Mouse (Mus musculus) adrenal gland, adult 18-20 months (tissue): ENCODE results near the gene Siae. TPM values are rescaled to one million over a fixed set of nuclear protein-coding genes. Genes with fewer than 3 reads are reported as not detected.

Experiments
- DNase-seq, 2 experiments: peaks; one replicate each; pipeline ENCODE4 v3.0.0; 2021 to 2022; ENCODE audit warnings: low spot score in 2 of 2
- total RNA-seq, 2 experiments: library from RNA; stranded (reverse); gene quantifications; 1 replicate in 1 of 2; 2 replicates in 1 of 2; pipeline ENCODE4 v1.2.3; 2021

The Siae gene
- total RNA-seq, 2 experiments from 2014 or later = 16.2 to 17.7 TPM

DNA sequence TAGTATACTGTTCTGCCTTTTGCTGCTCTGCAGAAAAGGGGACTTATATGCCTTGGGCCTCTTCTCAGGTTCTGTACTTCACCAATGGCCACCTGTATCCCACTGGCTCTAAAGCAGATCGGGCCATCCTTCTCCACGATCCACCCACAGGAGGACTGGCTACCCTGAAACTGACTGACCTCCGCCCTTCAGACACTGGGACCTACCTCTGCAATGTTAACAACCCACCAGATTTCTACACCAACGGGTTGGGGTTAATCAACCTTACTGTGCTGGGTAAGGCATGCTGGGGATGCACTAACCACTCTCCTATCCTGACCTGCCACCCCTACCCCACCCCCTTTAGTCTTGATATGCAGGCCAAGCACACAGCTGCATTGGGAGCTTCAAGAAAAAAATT is 15.3 kb upstream of the Siae start:
- no peak for DNase-seq

- no peak for DNase-seq
These were observed 14.6 kb upstream of the Siae start for GRCm38 (mm10) chr9:37540701-37541575.

GRCm38 (mm10) chr9:37541851-37542642 is 13.5 kb upstream of the Siae start:
- DNase-seq = no peak

GRCm38 (mm10) chr9:37543869-37544440 is 11.5 kb upstream of the Siae start:
- DNase-seq = no peak

- peak; percentile 70 to 74 for DNase-seq
These were observed 10.9 kb upstream of the Siae start for GRCm38 (mm10) chr9:37544447-37545165.

DNA sequence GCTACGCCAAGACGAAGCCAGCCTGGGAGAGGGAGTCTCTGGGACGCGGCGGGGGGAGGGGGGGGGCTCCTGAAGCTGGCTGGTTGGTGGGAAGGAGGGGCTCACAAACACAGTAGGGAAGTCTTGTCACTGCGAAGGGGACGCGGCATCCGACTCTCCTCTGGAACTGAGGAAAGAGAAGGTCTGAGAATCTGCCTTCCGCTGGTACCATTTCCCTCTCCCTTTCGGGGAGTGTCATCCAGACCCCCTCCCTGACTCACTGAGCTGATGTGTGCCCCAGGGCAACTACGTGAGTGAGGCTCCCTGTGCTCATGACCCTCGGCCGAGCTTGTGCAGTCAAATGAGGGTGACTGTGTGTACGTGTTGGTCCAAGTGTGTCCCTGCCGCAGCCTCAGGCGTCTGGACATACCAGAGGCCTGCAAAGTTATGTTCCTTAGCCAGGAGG is 10.3 kb upstream of the Siae start:
- no peak for DNase-seq

DNA sequence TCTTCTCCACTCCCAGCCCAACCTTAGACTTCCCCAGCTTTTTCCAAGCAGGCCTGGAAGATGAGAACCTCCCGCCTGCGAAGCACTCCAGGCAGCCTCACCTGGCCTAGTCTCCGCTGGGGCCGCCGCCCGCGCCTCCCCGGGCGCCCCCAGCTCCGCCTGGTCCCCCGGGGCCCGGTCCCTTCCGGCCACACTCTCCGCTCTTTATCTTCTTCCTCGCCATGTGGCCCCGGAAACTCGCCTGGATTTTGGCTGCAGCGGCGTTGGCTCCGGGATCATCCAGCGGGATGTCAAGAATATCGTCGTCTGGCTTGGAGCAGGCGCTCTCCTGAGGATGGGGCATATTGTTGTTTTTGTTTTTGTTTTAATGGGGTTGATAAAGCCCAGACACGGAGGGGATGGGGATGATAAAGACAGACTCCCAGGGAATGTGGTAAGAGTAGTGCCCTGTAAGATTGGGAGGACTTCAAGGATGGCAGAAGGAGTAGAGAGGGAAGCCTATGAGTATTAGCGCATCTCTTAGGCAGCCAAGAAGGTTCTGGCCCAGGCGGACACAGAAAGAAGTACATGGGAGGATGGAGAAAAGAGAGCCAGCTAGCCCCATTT is 9.5 kb upstream of the Siae start:
- no peak for DNase-seq

- DNase-seq = no peak
These were observed 8.6 kb upstream of the Siae start for GRCm38 (mm10) chr9:37546889-37547288.

GRCm38 (mm10) chr9:37550435-37550834 is 5.1 kb upstream of the Siae start:
- no peak for DNase-seq

GRCm38 (mm10) chr9:37551751-37552531 is 3.6 kb upstream of the Siae start:
- DNase-seq = no peak

DNA sequence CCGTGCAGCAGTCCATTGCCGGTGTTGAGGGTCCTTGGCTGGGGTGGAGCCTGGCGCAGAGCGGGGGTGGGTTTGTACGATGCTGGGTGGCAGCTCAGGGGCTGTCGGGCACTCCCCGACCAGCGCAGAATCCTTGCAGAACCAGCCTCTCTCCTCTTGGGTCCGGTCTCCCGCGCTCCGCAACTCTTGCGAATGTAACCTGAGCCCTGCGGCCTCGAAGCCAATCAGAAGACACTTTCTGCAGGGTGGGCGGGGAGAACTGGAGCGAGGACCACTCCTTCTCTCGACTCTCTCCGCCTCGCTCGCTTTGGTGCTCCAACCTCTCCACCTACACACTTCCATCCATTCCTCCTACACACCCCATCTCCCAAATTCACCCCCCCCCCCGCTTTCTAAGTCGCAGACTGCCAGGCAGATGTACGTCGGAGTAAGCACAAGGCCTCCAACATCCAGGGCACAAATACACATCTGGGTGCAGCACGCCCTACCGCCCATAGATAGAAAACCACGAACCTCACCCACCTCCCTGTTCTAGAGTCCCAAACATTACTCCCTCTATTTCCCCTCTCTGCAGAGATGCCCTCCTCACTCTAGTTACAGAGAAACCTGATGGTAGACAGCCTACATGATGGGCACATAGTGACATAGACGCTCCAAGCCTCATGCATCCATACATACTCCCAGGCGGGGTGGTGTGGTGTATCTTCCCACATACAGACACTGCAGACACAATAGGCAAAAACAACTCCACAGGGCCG is 2.8 kb upstream of the Siae start, which contains the start of gene Nrgn:
Gene Nrgn, minus strand, starts transcription at position 369 of the 758 bp plus-strand sequence.
- peak; percentile 55 to 63 for DNase-seq

- DNase-seq = no peak
These were observed 1.2 kb upstream of the Siae start for GRCm38 (mm10) chr9:37554279-37554678.

GRCm38 (mm10) chr9:37556366-37556765 is 868 bp downstream of the Siae start:
- no peak for DNase-seq

- no peak for DNase-seq
These were observed 5.1 kb downstream of the Siae start for GRCm38 (mm10) chr9:37560617-37561016.

DNA sequence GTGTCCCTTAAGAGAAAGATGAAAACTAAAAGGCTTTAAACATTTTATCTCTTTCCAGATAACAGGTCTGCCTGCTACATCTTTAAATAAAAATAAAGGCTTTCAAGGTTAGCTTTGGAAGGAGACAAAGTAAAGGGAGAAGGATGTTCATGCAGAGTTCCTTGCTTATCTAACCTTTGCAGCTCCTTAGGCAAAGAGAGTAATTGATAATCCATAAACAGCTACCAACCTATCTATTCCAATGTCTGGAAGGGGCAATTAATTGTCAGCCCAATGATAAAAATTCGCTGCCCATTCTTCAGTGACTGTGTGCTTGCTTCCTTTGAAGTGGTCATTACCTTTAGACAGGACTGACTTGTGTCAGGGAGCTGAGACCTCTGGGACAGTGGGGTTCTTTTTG is 8.3 kb downstream of the Siae start:
- no peak for DNase-seq

GRCm38 (mm10) chr9:37567019-37567418 is 11.5 kb downstream of the Siae start:
- DNase-seq = no peak

DNA sequence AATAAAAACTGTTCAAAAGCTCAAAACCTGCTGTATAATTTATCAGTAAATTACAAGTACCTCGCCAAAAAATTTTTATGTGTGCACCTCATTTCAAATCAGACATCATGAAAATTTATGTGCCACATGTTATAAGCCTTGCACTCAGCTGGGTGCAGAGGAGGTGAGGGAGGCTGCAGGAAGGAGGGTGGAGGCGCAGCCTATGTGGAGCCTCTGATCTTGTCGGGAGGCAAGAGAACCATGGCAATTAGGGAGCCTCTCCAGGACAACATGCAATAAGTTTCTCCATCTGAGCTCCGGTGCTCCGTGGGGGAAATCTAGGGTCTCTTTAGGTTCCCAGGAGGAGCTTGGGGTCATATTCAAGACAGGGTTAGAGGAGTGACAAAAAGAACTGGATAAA is 12.0 kb downstream of the Siae start:
- DNase-seq = no peak

GRCm38 (mm10) chr9:37567892-37568604 is 12.6 kb downstream of the Siae start:
- DNase-seq = no peak
